Mouse (Mus musculus): ENCODE data around the gene 4931422A03Rik.

The 4931422A03Rik gene

GRCm38 (mm10) chr2:103937670-103938069 lies 90.5 kb downstream of the 4931422A03Rik start:
- no peak for DNase-seq (ENCODE audit: low spot score in 2 of 2)

- no peak for DNase-seq (ENCODE audit: low spot score in 2 of 2)
Observed at GRCm38 (mm10) chr2:103936666-103937065, 91.5 kb downstream of the 4931422A03Rik start.

- no peak for DNase-seq (ENCODE audit: low spot score in 2 of 2)
Observed at GRCm38 (mm10) chr2:103935691-103936435, 92.3 kb downstream of the 4931422A03Rik start.

GRCm38 (mm10) chr2:103934670-103935069 lies 93.5 kb downstream of the 4931422A03Rik start:
- no peak for DNase-seq (ENCODE audit: low spot score in 2 of 2)

GRCm38 (mm10) chr2:103934270-103934669 lies 93.9 kb downstream of the 4931422A03Rik start:
- DNase-seq (ENCODE audit: low spot score in 2 of 2) = no peak

GRCm38 (mm10) chr2:103932480-103932879 lies 95.7 kb downstream of the 4931422A03Rik start:
- no peak for DNase-seq (ENCODE audit: low spot score in 2 of 2)

GRCm38 (mm10) chr2:103932025-103932424 lies 96.1 kb downstream of the 4931422A03Rik start:
- no peak for DNase-seq (ENCODE audit: low spot score in 2 of 2)

GRCm38 (mm10) chr2:103931511-103931911 lies 96.7 kb downstream of the 4931422A03Rik start:
- no peak for DNase-seq (ENCODE audit: low spot score in 2 of 2)

GRCm38 (mm10) chr2:103930306-103931019 lies 97.7 kb downstream of the 4931422A03Rik start:
- DNase-seq (ENCODE audit: low spot score in 2 of 2) = no peak

GRCm38 (mm10) chr2:103927610-103928145 lies 100.5 kb downstream of the 4931422A03Rik start:
- DNase-seq (ENCODE audit: low spot score in 2 of 2) = no peak

- no peak for DNase-seq (ENCODE audit: low spot score in 2 of 2)
Observed at GRCm38 (mm10) chr2:103926586-103927113, 101.5 kb downstream of the 4931422A03Rik start.

GRCm38 (mm10) chr2:103919488-103919887 lies 108.7 kb downstream of the 4931422A03Rik start:
- no peak for DNase-seq (ENCODE audit: low spot score in 2 of 2)

GRCm38 (mm10) chr2:103918375-103918774 lies 109.8 kb downstream of the 4931422A03Rik start:
- DNase-seq (ENCODE audit: low spot score in 2 of 2) = no peak

- DNase-seq (ENCODE audit: low spot score in 2 of 2) = no peak
Observed at GRCm38 (mm10) chr2:103917375-103917774, 110.8 kb downstream of the 4931422A03Rik start.
